Mouse (Mus musculus) heart, adult 10 weeks (tissue): ENCODE results near the gene Ctnnd2. TPM values are rescaled to one million over a fixed set of nuclear protein-coding genes. Genes with fewer than 3 reads are reported as not detected.

Experiments
- polyA plus RNA-seq: library from polyadenylated mRNA; stranded (reverse); fragments of 350-450 nt; fragmentation: Illumina TruSeq; extraction: RNeasy Lipid Tissue Mini Kit (QIAGEN cat#74804); gene quantifications from one replicate; pipeline ENCODE4 v1.2.3, GENCODE M21; 2014; ENCODE audit warnings: low read depth, low replicate concordance

Ctnnd2 gene
- polyA plus RNA-seq, result 0.10 TPM

DNA sequence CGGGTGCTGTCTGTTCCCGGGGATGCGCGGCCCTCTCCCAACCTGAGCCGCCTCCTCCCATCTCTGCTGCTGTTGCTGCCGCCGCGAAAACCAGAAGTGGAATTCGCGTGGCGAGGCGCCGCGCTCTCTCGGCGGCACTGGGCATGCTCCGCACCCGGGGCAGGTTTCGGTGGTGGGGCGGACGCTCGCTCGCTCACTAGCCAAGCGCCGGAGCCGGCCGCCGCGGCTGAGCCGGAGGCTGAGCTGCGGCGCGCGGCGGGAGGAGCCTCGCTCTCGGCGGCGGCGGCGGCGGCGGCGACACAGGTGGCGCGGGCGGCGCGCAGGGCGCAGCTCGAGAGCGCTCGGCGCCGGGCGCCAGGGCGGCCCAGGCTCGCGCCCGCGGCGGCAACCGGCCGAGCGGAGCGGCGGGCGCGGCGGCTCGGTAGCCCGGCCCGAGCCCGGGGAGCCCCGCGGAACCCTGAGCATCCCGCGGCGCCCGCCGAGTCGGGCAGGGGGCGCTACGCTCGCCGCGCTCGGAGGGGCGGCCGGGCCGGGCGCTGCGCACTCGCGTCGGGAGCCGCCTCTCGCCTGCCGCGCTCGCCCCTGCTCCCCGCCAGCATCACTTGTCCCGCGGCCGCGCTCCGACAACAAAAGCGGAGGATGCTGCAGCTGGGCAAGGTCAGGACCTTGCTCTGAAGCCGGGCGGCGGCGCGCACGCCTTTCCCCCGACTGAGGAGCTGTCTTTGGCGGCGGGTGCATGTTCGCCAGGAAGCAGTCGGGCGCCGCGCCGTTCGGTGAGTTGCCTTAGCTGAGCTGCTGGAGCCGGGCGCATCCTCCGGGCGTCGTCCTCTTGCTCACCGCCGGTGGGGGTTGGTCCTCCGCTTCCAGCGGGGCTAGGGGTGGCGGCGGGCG is at the start of gene Ctnnd2:
Ctnnd2 (plus strand) TSS at position 203 of the 891 bp plus-strand sequence.

